Mouse (Mus musculus): ENCODE measurements at regions not wholly inside any gene's neighbourhood (a gene's known extent, or its start where the extent isn't known, plus 50 kb on each side); places are given as distances from the start of the nearest gene placed in this dataset.

GRCm38 (mm10) chr9:41412174-41412757 lies 250.8 kb upstream of the Ubash3b start:
- no peaks in the 10 kb centered on the region for H3K4me1 ChIP-seq (ENCODE audit: control insufficient read depth, insufficient read depth, low read length)
- H3K36me3 ChIP-seq (ENCODE audit: control insufficient read depth, insufficient read depth, low read length) = no peaks in the 10 kb centered on the region
- 30% methylated on average over 5 of the region's 5 CpGs for WGBS
- no peaks in the 10 kb centered on the region for H3K27me3 ChIP-seq (replicated peaks; ENCODE audit: control insufficient read depth, insufficient read depth, low read length)
- no peak overlapping the region for H3K27ac ChIP-seq (ENCODE audit: insufficient read depth, low read depth, low read length)
- TF ChIP-seq CTCF (conservative IDR thresholded peaks at IDR 0.05; ENCODE audit: insufficient read depth, insufficient read length, low read depth, low read length) (no peak; the same call in 1 of the 2 replicates), POLR2A (IDR thresholded peaks at IDR 0.05; ENCODE audit: low read depth, low read length) (no peak)
- peak; percentile 9 for DNase-seq
- no peak overlapping the region for H3K4me3 ChIP-seq (ENCODE audit: insufficient read depth, low read depth, low read length)

- 25% methylated on average over 2 of the region's 2 CpGs for WGBS
- no peak overlapping the region for H3K27ac ChIP-seq (ENCODE audit: insufficient read depth, low read depth, low read length)
- no peaks in the 10 kb centered on the region for H3K27me3 ChIP-seq (replicated peaks; ENCODE audit: control insufficient read depth, insufficient read depth, low read length)
- no peak for DNase-seq
- H3K4me1 ChIP-seq (ENCODE audit: control insufficient read depth, insufficient read depth, low read length) = no peaks in the 10 kb centered on the region
- no peaks in the 10 kb centered on the region for H3K36me3 ChIP-seq (ENCODE audit: control insufficient read depth, insufficient read depth, low read length)
- H3K4me3 ChIP-seq (ENCODE audit: insufficient read depth, low read depth, low read length) = no peak overlapping the region
- TF ChIP-seq CTCF (conservative IDR thresholded peaks at IDR 0.05; ENCODE audit: insufficient read depth, insufficient read length, low read depth, low read length) (no peak), POLR2A (IDR thresholded peaks at IDR 0.05; ENCODE audit: low read depth, low read length) (no peak)
Observed at GRCm38 (mm10) chr9:41408301-41408700, 246.8 kb upstream of the Ubash3b start.

GRCm38 (mm10) chr9:41407078-41407477 lies 245.6 kb upstream of the Ubash3b start:
- Histone ChIP-seq H3K4me3 (ENCODE audit: insufficient read depth, low read depth, low read length) (no peak overlapping the region), H3K27me3 (replicated peaks; ENCODE audit: control insufficient read depth, insufficient read depth, low read length) (no peaks in the 10 kb centered on the region), H3K27ac (ENCODE audit: insufficient read depth, low read depth, low read length) (no peak overlapping the region), H3K36me3 (ENCODE audit: control insufficient read depth, insufficient read depth, low read length) (no peaks in the 10 kb centered on the region), H3K4me1 (ENCODE audit: control insufficient read depth, insufficient read depth, low read length) (no peaks in the 10 kb centered on the region)
- no peak for DNase-seq
- WGBS = 66% methylated on average over 2 of the region's 2 CpGs
- TF ChIP-seq CTCF (conservative IDR thresholded peaks at IDR 0.05; ENCODE audit: insufficient read depth, insufficient read length, low read depth, low read length) (no peak), POLR2A (IDR thresholded peaks at IDR 0.05; ENCODE audit: low read depth, low read length) (no peak)

DNA sequence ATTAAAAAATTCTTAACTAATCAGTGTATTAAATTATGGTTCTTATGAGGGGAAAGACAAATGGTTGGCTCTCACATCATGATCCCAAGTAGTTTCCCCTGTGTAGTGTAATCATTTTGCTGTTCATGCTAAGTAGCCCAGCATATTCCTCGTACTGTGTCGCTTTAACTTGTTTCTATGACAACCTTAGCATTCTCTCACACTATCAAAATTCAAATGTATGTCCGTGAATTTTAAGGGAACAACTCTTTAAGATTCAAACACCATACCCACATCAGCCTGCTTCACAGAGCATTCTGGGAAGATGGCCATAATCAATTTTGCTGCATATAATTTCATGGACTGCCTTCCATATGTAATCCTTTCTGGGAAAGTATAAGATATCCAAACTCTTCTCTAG lies 241.4 kb upstream of the Ubash3b start:
- DNase-seq = no peak
- TF ChIP-seq CTCF (conservative IDR thresholded peaks at IDR 0.05; ENCODE audit: insufficient read depth, insufficient read length, low read depth, low read length) (no peak), POLR2A (IDR thresholded peaks at IDR 0.05; ENCODE audit: low read depth, low read length) (no peak)
- Histone ChIP-seq H3K27ac (ENCODE audit: insufficient read depth, low read depth, low read length) (no peak overlapping the region), H3K4me3 (ENCODE audit: insufficient read depth, low read depth, low read length) (no peak overlapping the region), H3K36me3 (ENCODE audit: control insufficient read depth, insufficient read depth, low read length) (no peaks in the 10 kb centered on the region), H3K4me1 (ENCODE audit: control insufficient read depth, insufficient read depth, low read length) (no peaks in the 10 kb centered on the region), H3K27me3 (replicated peaks; ENCODE audit: control insufficient read depth, insufficient read depth, low read length) (no peaks in the 10 kb centered on the region)
- 87% methylated on average over 3 of the region's 3 CpGs for WGBS

DNA sequence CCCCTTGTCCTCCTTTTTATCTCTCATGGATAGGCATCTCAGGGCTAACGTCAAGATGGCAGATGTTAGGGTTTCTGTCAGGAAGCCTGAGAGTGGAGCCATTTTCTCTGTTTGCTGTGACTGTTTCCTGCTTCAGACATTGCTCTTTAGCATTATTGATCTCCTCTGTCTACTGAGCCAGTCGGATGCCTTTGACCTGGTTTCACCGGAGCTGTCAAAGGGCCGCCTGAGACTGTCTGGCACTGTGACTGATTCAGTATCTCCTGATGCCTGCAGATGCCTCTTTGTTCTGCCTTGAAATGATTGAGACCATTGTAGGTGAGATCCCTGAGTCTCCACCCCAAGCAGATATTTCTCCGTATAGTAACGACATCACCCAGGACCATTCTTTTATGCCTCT lies 239.5 kb upstream of the Ubash3b start:
- Histone ChIP-seq H3K36me3 (ENCODE audit: control insufficient read depth, insufficient read depth, low read length) (no peaks in the 10 kb centered on the region), H3K4me1 (ENCODE audit: control insufficient read depth, insufficient read depth, low read length) (no peaks in the 10 kb centered on the region), H3K4me3 (ENCODE audit: insufficient read depth, low read depth, low read length) (no peak overlapping the region), H3K27ac (ENCODE audit: insufficient read depth, low read depth, low read length) (no peak overlapping the region), H3K27me3 (replicated peaks; ENCODE audit: control insufficient read depth, insufficient read depth, low read length) (no peaks in the 10 kb centered on the region)
- WGBS = 93% methylated on average over 6 of the region's 6 CpGs
- no peak for DNase-seq
- no peak for TF ChIP-seq POLR2A (IDR thresholded peaks at IDR 0.05; ENCODE audit: low read depth, low read length)
- no peak for TF ChIP-seq CTCF (conservative IDR thresholded peaks at IDR 0.05; ENCODE audit: insufficient read depth, insufficient read length, low read depth, low read length)

GRCm38 (mm10) chr9:41395471-41395870 lies 234.0 kb upstream of the Ubash3b start:
- no peak for DNase-seq
- TF ChIP-seq CTCF (conservative IDR thresholded peaks at IDR 0.05; ENCODE audit: insufficient read depth, insufficient read length, low read depth, low read length) (no peak), POLR2A (IDR thresholded peaks at IDR 0.05; ENCODE audit: low read depth, low read length) (no peak)
- no peak overlapping the region for H3K27ac ChIP-seq (ENCODE audit: insufficient read depth, low read depth, low read length)
- 58% methylated on average over 4 of the region's 4 CpGs for WGBS
- no peaks in the 10 kb centered on the region for H3K4me1 ChIP-seq (ENCODE audit: control insufficient read depth, insufficient read depth, low read length)
- no peak overlapping the region for H3K4me3 ChIP-seq (ENCODE audit: insufficient read depth, low read depth, low read length)
- no peaks in the 10 kb centered on the region for H3K27me3 ChIP-seq (replicated peaks; ENCODE audit: control insufficient read depth, insufficient read depth, low read length)
- H3K36me3 ChIP-seq (ENCODE audit: control insufficient read depth, insufficient read depth, low read length) = no peaks in the 10 kb centered on the region

GRCm38 (mm10) chr9:41391591-41392320 lies 230.3 kb upstream of the Ubash3b start:
- WGBS = 58% methylated on average over 6 of the region's 6 CpGs
- no peak for TF ChIP-seq CTCF (conservative IDR thresholded peaks at IDR 0.05; ENCODE audit: insufficient read depth, insufficient read length, low read depth, low read length)
- no peak for TF ChIP-seq POLR2A (IDR thresholded peaks at IDR 0.05; ENCODE audit: low read depth, low read length)
- no peak overlapping the region for H3K27ac ChIP-seq (ENCODE audit: insufficient read depth, low read depth, low read length)
- H3K4me1 ChIP-seq (ENCODE audit: control insufficient read depth, insufficient read depth, low read length) = no peaks in the 10 kb centered on the region
- H3K4me3 ChIP-seq (ENCODE audit: insufficient read depth, low read depth, low read length) = no peak overlapping the region
- no peaks in the 10 kb centered on the region for H3K36me3 ChIP-seq (ENCODE audit: control insufficient read depth, insufficient read depth, low read length)
- peak; percentile 17 for DNase-seq
- no peaks in the 10 kb centered on the region; the same call in 1 of the 2 replicates for H3K27me3 ChIP-seq (replicated peaks; ENCODE audit: control insufficient read depth, insufficient read depth, low read length)
